Mouse (Mus musculus): ENCODE measurements around the gene Tspan4. TPM values are rescaled to one million over a fixed set of nuclear protein-coding genes. Genes with fewer than 3 reads are reported as not detected.

The Tspan4 gene
- polyA plus RNA-seq, 1 experiment from 2014 or later = 29.7 TPM

DNA sequence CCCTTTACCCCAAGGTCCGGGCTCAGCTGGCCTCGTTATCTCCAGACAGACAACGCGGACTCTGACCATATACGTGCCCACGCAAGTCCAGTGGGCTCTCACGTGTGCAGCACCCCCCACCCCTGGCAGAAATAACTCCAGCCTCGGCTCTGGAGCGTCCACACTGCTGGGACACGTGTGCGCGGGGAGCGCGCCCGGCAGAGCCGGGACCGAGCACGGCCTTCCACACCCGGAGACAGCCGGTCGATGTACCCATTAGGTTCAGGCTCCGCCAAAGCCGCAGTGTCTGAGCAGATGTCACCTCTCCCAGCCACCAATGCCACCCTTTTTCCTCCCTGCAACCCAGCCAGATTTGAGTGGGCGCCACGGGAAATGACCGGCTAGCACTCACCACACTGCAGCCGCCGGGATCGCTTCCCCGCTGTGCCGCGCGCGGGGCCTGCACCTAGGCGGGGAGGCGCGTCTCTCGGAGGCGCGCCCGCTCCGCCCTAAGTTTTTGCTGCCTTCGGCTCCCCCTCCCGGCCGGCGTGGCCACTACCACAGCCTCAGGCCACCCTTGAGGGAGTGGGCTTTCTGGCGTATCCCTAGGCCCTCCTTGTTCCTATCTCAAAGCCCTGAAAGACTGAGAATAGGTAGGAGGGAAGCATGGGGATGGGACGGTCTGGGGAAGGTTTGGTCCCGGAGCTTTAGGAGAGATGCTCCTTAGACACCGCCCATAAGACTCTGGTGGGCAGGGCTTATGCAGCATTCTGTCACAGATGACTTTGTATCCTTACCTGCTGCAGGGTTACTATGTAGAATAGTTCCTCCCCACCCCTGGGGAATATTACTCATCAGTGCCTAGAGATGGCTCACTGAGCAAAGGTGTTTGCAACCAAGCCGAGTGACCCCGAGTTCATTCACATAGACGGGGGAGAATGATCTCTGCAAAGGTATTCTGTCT, 37.6 kb upstream of the Tspan4 start, which contains the start of gene Slc25a22:
Slc25a22 (minus strand) TSS at position 715 of the 943 bp plus-strand sequence.
- H3K27ac ChIP-seq (ENCODE audit: low read depth, low read length) = peak within 1 kb of the TSS; percentile 37; the same call in 1 of the 2 replicates
- WGBS = 6% methylated on average over 53 of the region's 53 CpGs

DNA sequence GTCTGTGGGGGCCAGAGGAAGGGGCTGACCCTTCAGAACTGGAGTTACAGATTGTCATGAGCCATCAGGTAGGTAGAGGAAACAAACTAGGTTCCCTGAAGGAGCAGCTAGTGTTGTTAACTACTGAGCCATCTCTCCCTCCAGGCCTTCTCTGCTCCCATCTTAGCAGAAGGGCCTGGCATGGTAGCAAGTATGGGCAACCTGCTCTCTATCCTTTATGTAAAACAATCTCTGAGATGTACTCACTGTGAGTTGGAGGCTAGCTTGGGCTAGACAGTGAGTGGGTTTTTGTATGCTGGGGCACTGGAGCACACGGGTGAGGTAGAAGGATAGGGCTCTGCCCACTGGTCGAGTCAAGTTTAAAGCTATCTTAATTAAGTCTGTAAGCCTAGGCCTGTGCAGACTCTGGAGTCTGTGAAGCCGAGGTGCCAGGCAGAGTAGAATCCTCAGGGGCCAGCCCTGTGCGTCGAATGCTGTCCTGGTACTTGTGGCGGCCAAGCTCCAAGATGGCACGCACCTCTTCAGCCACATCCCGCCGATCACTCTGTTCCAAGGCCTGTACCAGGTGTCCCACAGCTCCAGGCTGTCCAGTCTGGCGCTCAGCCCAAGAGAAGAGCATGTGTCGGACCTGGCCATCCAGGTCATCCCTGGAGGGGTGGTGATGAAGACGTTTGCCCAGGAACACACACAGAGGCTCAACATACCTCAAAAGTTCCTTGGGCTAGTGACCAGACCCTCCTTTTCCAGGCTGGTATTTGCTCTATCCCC, 36.7 kb upstream of the Tspan4 start:
- DNase-seq (ENCODE audit: low spot score) = no peak
- no peak overlapping the region for H3K27ac ChIP-seq (ENCODE audit: low read depth, low read length)
- H3K4me1 ChIP-seq (replicated peaks; ENCODE audit: control insufficient read depth, insufficient read depth, low read length) = peaks cover 33% of the 10 kb centered on the region
- no peak overlapping the region for H3K4me2 ChIP-seq (ENCODE audit: low read depth, low read length, severe bottlenecking)
- H3K27me3 ChIP-seq (ENCODE audit: control insufficient read depth, insufficient read depth, low read length) = no peaks in the 10 kb centered on the region; the same call in 1 of the 2 replicates
- no peak for ATAC-seq (replicated peaks; ENCODE audit: low FRiP score)
- H3K9me3 ChIP-seq (ENCODE audit: control insufficient read depth, low read length) = no peaks in the 10 kb centered on the region
- H3K36me3 ChIP-seq (ENCODE audit: control insufficient read depth, insufficient read depth, low read length) = peaks cover 2% of the 10 kb centered on the region; the same call in 1 of the 2 replicates
- WGBS = 89% methylated on average over 12 of the region's 12 CpGs
- H3K9ac ChIP-seq (ENCODE audit: low read length) = no peak overlapping the region; the same call in 1 of the 2 replicates
- no peak overlapping the region for H3K4me3 ChIP-seq (ENCODE audit: low read depth, low read length)

More for the DNA sequence above, 37.6 kb upstream of the Tspan4 start, which contains the start of gene Slc25a22:
- Histone ChIP-seq H3K9ac (ENCODE audit: low read length) (peak within 1 kb of the TSS; percentile 81), H3K9me3 (ENCODE audit: control insufficient read depth, low read length) (no peaks in the 10 kb centered on the region), H3K4me3 (ENCODE audit: low read depth, low read length) (peak within 1 kb of the TSS; percentile 58), H3K4me2 (ENCODE audit: low read depth, low read length, severe bottlenecking) (peak within 1 kb of the TSS; percentile 96), H3K27me3 (ENCODE audit: control insufficient read depth, insufficient read depth, low read length) (no peaks in the 10 kb centered on the region; the same call in 1 of the 2 replicates), H3K36me3 (ENCODE audit: control insufficient read depth, insufficient read depth, low read length) (peaks cover 2% of the 10 kb centered on the region; the same call in 1 of the 2 replicates), H3K4me1 (replicated peaks; ENCODE audit: control insufficient read depth, insufficient read depth, low read length) (peaks cover 24% of the 10 kb centered on the region)
- peak; percentile 91 for DNase-seq (ENCODE audit: low spot score)
- peak; percentile 77 for ATAC-seq (replicated peaks; ENCODE audit: low FRiP score)

DNA sequence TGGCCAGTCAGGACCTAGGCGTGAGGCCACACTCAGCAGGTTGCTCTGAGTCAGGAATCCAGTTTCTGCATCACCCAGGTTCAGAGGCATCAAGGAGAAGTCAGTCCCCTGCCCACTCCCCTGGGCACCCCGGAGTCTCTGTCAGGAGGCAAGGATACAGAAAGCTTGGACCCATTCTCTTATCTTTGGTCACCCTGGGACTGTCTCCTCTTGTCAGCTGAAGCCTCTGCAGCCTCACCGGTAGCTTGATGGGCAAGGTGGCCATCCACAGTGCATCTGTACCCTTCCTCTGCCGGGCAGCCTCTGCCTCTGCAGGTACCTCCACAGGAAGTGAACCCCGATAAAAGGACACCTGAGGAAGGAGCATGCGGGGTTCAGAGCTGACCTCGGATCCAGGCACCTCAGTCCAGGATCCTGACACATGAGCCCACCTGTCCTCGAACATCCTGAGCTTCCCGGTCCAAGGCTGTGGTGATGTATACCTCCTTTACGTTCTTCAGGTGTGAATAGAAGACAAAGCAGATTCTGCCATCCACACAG, 35.8 kb upstream of the Tspan4 start:
- Histone ChIP-seq H3K27me3 (ENCODE audit: control insufficient read depth, insufficient read depth, low read length) (no peaks in the 10 kb centered on the region; the same call in 1 of the 2 replicates), H3K4me3 (ENCODE audit: low read depth, low read length) (no peak overlapping the region), H3K4me2 (ENCODE audit: low read depth, low read length, severe bottlenecking) (no peak overlapping the region), H3K27ac (ENCODE audit: low read depth, low read length) (no peak overlapping the region), H3K9ac (ENCODE audit: low read length) (no peak overlapping the region), H3K9me3 (ENCODE audit: control insufficient read depth, low read length) (no peaks in the 10 kb centered on the region), H3K4me1 (replicated peaks; ENCODE audit: control insufficient read depth, insufficient read depth, low read length) (peaks cover 35% of the 10 kb centered on the region), H3K36me3 (ENCODE audit: control insufficient read depth, insufficient read depth, low read length) (peaks cover 2% of the 10 kb centered on the region; the same call in 1 of the 2 replicates)
- ATAC-seq (replicated peaks; ENCODE audit: low FRiP score) (no peak), DNase-seq (ENCODE audit: low spot score) (no peak)
- 95% methylated on average over 10 of the region's 10 CpGs for WGBS

- DNase-seq (ENCODE audit: low spot score) (no peak), ATAC-seq (replicated peaks; ENCODE audit: low FRiP score) (no peak)
- Histone ChIP-seq H3K27ac (ENCODE audit: low read depth, low read length) (no peak overlapping the region), H3K27me3 (ENCODE audit: control insufficient read depth, insufficient read depth, low read length) (no peaks in the 10 kb centered on the region; the same call in 1 of the 2 replicates), H3K4me2 (ENCODE audit: low read depth, low read length, severe bottlenecking) (no peak overlapping the region), H3K36me3 (ENCODE audit: control insufficient read depth, insufficient read depth, low read length) (peaks cover 2% of the 10 kb centered on the region; the same call in 1 of the 2 replicates), H3K9ac (ENCODE audit: low read length) (no peak overlapping the region), H3K9me3 (ENCODE audit: control insufficient read depth, low read length) (no peaks in the 10 kb centered on the region), H3K4me1 (replicated peaks; ENCODE audit: control insufficient read depth, insufficient read depth, low read length) (peaks cover 29% of the 10 kb centered on the region), H3K4me3 (ENCODE audit: low read depth, low read length) (no peak overlapping the region)
- 97% methylated on average over 11 of the region's 11 CpGs for WGBS
Measured at GRCm38 (mm10) chr7:141439811-141440210, 35.2 kb upstream of the Tspan4 start.

DNA sequence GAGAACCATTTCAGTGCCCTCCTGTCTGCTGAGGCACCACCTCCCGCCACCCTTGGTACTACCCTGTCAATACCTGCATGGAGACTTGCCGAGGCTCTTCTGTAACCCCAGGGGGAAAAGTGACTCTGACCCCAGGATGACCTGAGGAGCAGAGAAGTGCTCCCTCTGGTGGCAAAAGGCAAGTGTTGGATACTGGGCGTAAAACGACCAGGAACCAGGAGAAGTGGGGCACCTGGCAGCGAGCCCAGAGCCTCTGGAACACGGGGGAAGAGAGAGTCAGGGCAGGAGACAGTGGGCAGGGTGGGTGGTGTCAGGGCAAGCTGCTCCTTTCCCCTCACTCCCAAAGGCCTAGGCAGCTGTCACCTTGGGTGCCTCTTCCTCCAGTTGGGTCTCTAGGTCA, 34.4 kb upstream of the Tspan4 start:
- H3K36me3 ChIP-seq (ENCODE audit: control insufficient read depth, insufficient read depth, low read length) = peaks cover 2% of the 10 kb centered on the region; the same call in 1 of the 2 replicates
- H3K9ac ChIP-seq (ENCODE audit: low read length) = no peak overlapping the region
- DNase-seq (ENCODE audit: low spot score) = no peak

GRCm38 (mm10) chr7:141441460-141441859, 33.6 kb upstream of the Tspan4 start:
- H3K27me3 ChIP-seq (ENCODE audit: control insufficient read depth, insufficient read depth, low read length) = no peaks in the 10 kb centered on the region; the same call in 1 of the 2 replicates
- no peak for ATAC-seq (replicated peaks; ENCODE audit: low FRiP score)

More for the DNA sequence above, 34.4 kb upstream of the Tspan4 start:
- 42% methylated on average over 6 of the region's 6 CpGs for whole genome bisulfite sequencing
- no peak for ATAC-seq (replicated peaks; ENCODE audit: low FRiP score)
- peaks cover 23% of the 10 kb centered on the region for H3K4me1 ChIP-seq (replicated peaks; ENCODE audit: control insufficient read depth, insufficient read depth, low read length)
- no peaks in the 10 kb centered on the region for H3K9me3 ChIP-seq (ENCODE audit: control insufficient read depth, low read length)
- H3K4me2 ChIP-seq (ENCODE audit: low read depth, low read length, severe bottlenecking) = no peak overlapping the region
- H3K27me3 ChIP-seq (ENCODE audit: control insufficient read depth, insufficient read depth, low read length) = no peaks in the 10 kb centered on the region; the same call in 1 of the 2 replicates
- no peak overlapping the region for H3K4me3 ChIP-seq (ENCODE audit: low read depth, low read length)
- no peak overlapping the region for H3K27ac ChIP-seq (ENCODE audit: low read depth, low read length)

DNA sequence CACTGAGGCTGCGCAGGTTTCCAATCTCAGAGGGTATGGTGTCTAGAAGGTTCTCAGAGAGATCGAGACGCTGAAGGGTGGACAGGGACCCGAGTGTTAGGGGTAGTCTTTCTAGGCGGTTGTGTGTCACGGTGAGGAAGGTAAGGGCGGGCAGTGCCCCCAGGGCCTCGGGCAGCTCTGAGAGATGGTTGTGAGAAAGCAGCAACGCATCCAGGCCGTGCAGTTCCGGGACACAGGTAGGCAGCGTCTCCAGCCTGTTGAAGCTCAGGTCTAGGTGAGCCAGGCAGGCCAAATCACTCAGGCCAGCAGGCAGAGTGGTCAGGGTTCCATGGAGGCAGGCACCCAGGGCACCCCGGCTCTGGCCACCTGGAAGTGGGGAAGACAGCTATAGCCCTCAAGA, 32.8 kb upstream of the Tspan4 start:
- peak overlapping the region; percentile 40 for H3K4me3 ChIP-seq (ENCODE audit: low read depth, low read length)
- no peaks in the 10 kb centered on the region for H3K9me3 ChIP-seq (ENCODE audit: control insufficient read depth, low read length)
- H3K4me1 ChIP-seq (replicated peaks; ENCODE audit: control insufficient read depth, insufficient read depth, low read length) = peaks cover 15% of the 10 kb centered on the region
- peaks cover 2% of the 10 kb centered on the region; the same call in 1 of the 2 replicates for H3K36me3 ChIP-seq (ENCODE audit: control insufficient read depth, insufficient read depth, low read length)
- peak overlapping the region; percentile 71 for H3K9ac ChIP-seq (ENCODE audit: low read length)
- no peaks in the 10 kb centered on the region; the same call in 1 of the 2 replicates for H3K27me3 ChIP-seq (ENCODE audit: control insufficient read depth, insufficient read depth, low read length)
- no peak overlapping the region for H3K27ac ChIP-seq (ENCODE audit: low read depth, low read length)
- 93% methylated on average over 13 of the region's 13 CpGs for WGBS
- peak overlapping the region; percentile 80 for H3K4me2 ChIP-seq (ENCODE audit: low read depth, low read length, severe bottlenecking)
- no peak for ATAC-seq (replicated peaks; ENCODE audit: low FRiP score)
- no peak for DNase-seq (ENCODE audit: low spot score)

More at GRCm38 (mm10) chr7:141441460-141441859, 33.6 kb upstream of the Tspan4 start:
- DNase-seq (ENCODE audit: low spot score) = peak; percentile 51
- H3K27ac ChIP-seq (ENCODE audit: low read depth, low read length) = no peak overlapping the region
- H3K4me1 ChIP-seq (replicated peaks; ENCODE audit: control insufficient read depth, insufficient read depth, low read length) = peaks cover 21% of the 10 kb centered on the region
- no peak overlapping the region; the same call in 1 of the 2 replicates for H3K9ac ChIP-seq (ENCODE audit: low read length)
- no peaks in the 10 kb centered on the region for H3K9me3 ChIP-seq (ENCODE audit: control insufficient read depth, low read length)
- H3K36me3 ChIP-seq (ENCODE audit: control insufficient read depth, insufficient read depth, low read length) = peaks cover 2% of the 10 kb centered on the region; the same call in 1 of the 2 replicates
- no peak overlapping the region for H3K4me3 ChIP-seq (ENCODE audit: low read depth, low read length)
- no peak overlapping the region for H3K4me2 ChIP-seq (ENCODE audit: low read depth, low read length, severe bottlenecking)
- whole genome bisulfite sequencing = 96% methylated on average over 9 of the region's 9 CpGs
